Mouse (Mus musculus) mesoderm, embryonic 11.5 days (tissue): ENCODE data around the gene Erap1.
"Not testable (repeated sequence)": the region's sequence is repeated elsewhere in the genome, so short reads cannot be mapped to it uniquely, and the experiment has no call there.

Experiments used
- DNase-seq: peaks from one replicate; pipeline ENCODE4 v3.0.0-alpha.2; 2012; ENCODE audit warnings: low read depth, low spot score

Gene Erap1

GRCm38 (mm10) chr13:74638793-74639711, at the start of gene Erap1:
Erap1 (plus strand) TSS chr13:74639568.
- DNase-seq, result peak; percentile 76

GRCm38 (mm10) chr13:74591401-74591821, 48.0 kb upstream of the Erap1 start:
- DNase-seq, result peak; percentile 28

GRCm38 (mm10) chr13:74591828-74592227, 47.5 kb upstream of the Erap1 start:
- DNase-seq, result not testable (repeated sequence)

- not testable (repeated sequence) for DNase-seq
Observed at GRCm38 (mm10) chr13:74597022-74597421, 42.3 kb upstream of the Erap1 start.

GRCm38 (mm10) chr13:74601776-74602175, 37.6 kb upstream of the Erap1 start:
- not testable (repeated sequence) for DNase-seq

- DNase-seq, result peak; percentile 78
Observed at GRCm38 (mm10) chr13:74617163-74618019, 22.0 kb upstream of the Erap1 start.

- no peak for DNase-seq
Observed at GRCm38 (mm10) chr13:74632327-74632726, 7.0 kb upstream of the Erap1 start.

- DNase-seq, result no peak
Observed at GRCm38 (mm10) chr13:74632857-74633256, 6.5 kb upstream of the Erap1 start.

GRCm38 (mm10) chr13:74639712-74640522, 549 bp downstream of the Erap1 start:
- peak; percentile 65 for DNase-seq

GRCm38 (mm10) chr13:74640523-74640920, 1.2 kb downstream of the Erap1 start:
- DNase-seq, result not testable (repeated sequence)

- DNase-seq, result no peak
Observed at GRCm38 (mm10) chr13:74695497-74696193, 56.3 kb downstream of the Erap1 start.

- DNase-seq, result no peak
Observed at GRCm38 (mm10) chr13:74696225-74696624, 56.9 kb downstream of the Erap1 start.

GRCm38 (mm10) chr13:74719002-74719401, 79.6 kb downstream of the Erap1 start:
- DNase-seq, result no peak

- no peak for DNase-seq
Observed at GRCm38 (mm10) chr13:74733726-74734125, 94.4 kb downstream of the Erap1 start.

GRCm38 (mm10) chr13:74735834-74736233, 96.5 kb downstream of the Erap1 start:
- no peak for DNase-seq

- no peak for DNase-seq
Observed at GRCm38 (mm10) chr13:74736396-74736795, 97.0 kb downstream of the Erap1 start.
